In genomic region chr14:58788190-58788945, GRCm38 (mm10) we compare ENCODE assay signal across 33 mouse cellular contexts.
DNase-seq lines count a peak whose midpoint lies in the region; ATAC-seq and TF ChIP-seq lines count a peak whose summit lies in the region.
"Had no signal": no experiment of that assay in that cellular context is flagged by ENCODE, and none has a peak within 500 bp of the region (broad histone marks: within the 10 kb centered on the region; RNA-seq: fewer than 3 reads in every experiment).

No protein-coding gene starts in this region.

- H3K27me3 ChIP-seq in embryonic facial prominence, embryonic 14.5 days (replicated peaks; ENCODE audit: control insufficient read depth, insufficient read depth, low read length) = no peaks in the 10 kb centered on the region
- H3K27me3 ChIP-seq in embryonic facial prominence, embryonic 10.5 days (replicated peaks; ENCODE audit: low read depth, poor library complexity, severe bottlenecking) = no peaks in the 10 kb centered on the region
- H3K27me3 ChIP-seq in liver, adult 2 months (ENCODE audit: control insufficient read depth, insufficient read depth, low read length) = no peaks in the 10 kb centered on the region
- H3K27me3 ChIP-seq: embryonic facial prominence, embryonic 13.5 days; forebrain, embryonic 12.5 days; heart, embryonic 13.5 days; hindbrain, embryonic 12.5 days; intestine, embryonic 15.5 days; limb, embryonic 12.5 days; liver, embryonic 12.5 days; midbrain, embryonic 12.5 days; neural tube, embryonic 12.5 days had no signal

- no peak overlapping the region for H3K27ac ChIP-seq in embryonic facial prominence, embryonic 14.5 days (replicated peaks; ENCODE audit: low read depth, low read length)
- H3K27ac ChIP-seq in embryonic facial prominence, embryonic 10.5 days (replicated peaks) = no peak overlapping the region
- no peak overlapping the region for H3K27ac ChIP-seq in liver, adult 2 months (replicated peaks; ENCODE audit: insufficient read depth, low read depth, low read length)
- H3K27ac ChIP-seq: embryonic facial prominence, embryonic 13.5 days; forebrain, embryonic 12.5 days; heart, embryonic 13.5 days; hindbrain, embryonic 12.5 days; hindbrain, postnatal 0 days; intestine, embryonic 15.5 days; layer of hippocampus, adult 2 months; left cerebral cortex, adult 2 months; limb, embryonic 12.5 days; liver, embryonic 12.5 days; midbrain, embryonic 12.5 days; neural tube, embryonic 12.5 days had no signal

- H3K4me3 ChIP-seq in embryonic facial prominence, embryonic 14.5 days (ENCODE audit: low read depth, low read length) = no peak overlapping the region
- no peak overlapping the region for H3K4me3 ChIP-seq in embryonic facial prominence, embryonic 10.5 days
- no peak overlapping the region for H3K4me3 ChIP-seq in liver, adult 2 months (ENCODE audit: insufficient read depth, low read depth, low read length)
- H3K4me3 ChIP-seq: embryonic facial prominence, embryonic 13.5 days; erythroblast, embryonic 14.5 days; forebrain, embryonic 12.5 days; heart, embryonic 13.5 days; hindbrain, embryonic 12.5 days; intestine, embryonic 15.5 days; layer of hippocampus, adult 2 months; left cerebral cortex, adult 2 months; limb, embryonic 12.5 days; liver, embryonic 12.5 days; midbrain, embryonic 12.5 days; myocyte; neural tube, embryonic 12.5 days had no signal

- DNase-seq in embryonic facial prominence, embryonic 14.5 days (ENCODE audit: low spot score) = peak; percentile 48
- DNase-seq in embryonic facial prominence, embryonic 10.5 days (ENCODE audit: low spot score) = no peak
- DNase-seq in liver, adult 2 months (ENCODE audit: extremely low read depth, low read depth, low spot score) = peak; percentile 43
- no peak for DNase-seq in liver
- peak; percentile 27 for DNase-seq in lung, postnatal 36 days
- no peak for DNase-seq in lung, postnatal 14 days
- peak; percentile 20 for DNase-seq in skeletal muscle tissue, adult 2 months (ENCODE audit: low read depth, low spot score)
- DNase-seq in adrenal gland, postnatal 4 days (ENCODE audit: low spot score in 2 of 2) = no peak
- DNase-seq: adrenal gland, postnatal 25 days; embryo, embryonic 11 days; forebrain, postnatal 0 days; gastrocnemius, postnatal 14 days; kidney, adult 2 months; kidney, postnatal 36 days; liver, postnatal 0 days; right cerebral cortex, postnatal 4 days; thymus, adult 2 months; thymus, postnatal 4 days had no signal

- no peak for TF ChIP-seq CTCF in liver, adult 2 months (IDR thresholded peaks at IDR 0.05; ENCODE audit: low read depth, low read length)

- ATAC-seq in embryonic facial prominence, embryonic 14.5 days (ENCODE audit: low read depth) = no peak
- ATAC-seq: forebrain, postnatal 0 days; hindbrain, postnatal 0 days; intestine, embryonic 15.5 days; liver, embryonic 12.5 days; liver, postnatal 0 days had no signal

- no peaks in the 10 kb centered on the region for H3K36me3 ChIP-seq in embryonic facial prominence, embryonic 14.5 days (ENCODE audit: control insufficient read depth, insufficient read depth, low read length)
- H3K36me3 ChIP-seq in embryonic facial prominence, embryonic 10.5 days (replicated peaks) = no peaks in the 10 kb centered on the region
- no peaks in the 10 kb centered on the region for H3K36me3 ChIP-seq in liver, adult 2 months (ENCODE audit: control insufficient read depth, insufficient read depth, low read length)
- H3K36me3 ChIP-seq: embryonic facial prominence, embryonic 13.5 days; forebrain, embryonic 12.5 days; G1E; heart, embryonic 13.5 days; hindbrain, embryonic 12.5 days; intestine, embryonic 15.5 days; limb, embryonic 12.5 days; liver, embryonic 12.5 days; midbrain, embryonic 12.5 days; neural tube, embryonic 12.5 days had no signal

- no peak for TF ChIP-seq POLR2A in liver, adult 2 months (IDR thresholded peaks at IDR 0.05; ENCODE audit: extremely low read depth, insufficient read depth, low read length)

- H3K79me2 ChIP-seq in liver, adult 2 months (ENCODE audit: control insufficient read depth, insufficient read depth, low read length) = no peaks in the 10 kb centered on the region

- H3K9me3 ChIP-seq in embryonic facial prominence, embryonic 14.5 days (ENCODE audit: control insufficient read depth, low read length) = no peaks in the 10 kb centered on the region
- no peaks in the 10 kb centered on the region for H3K9me3 ChIP-seq in embryonic facial prominence, embryonic 10.5 days
- H3K9me3 ChIP-seq: embryonic facial prominence, embryonic 13.5 days; forebrain, embryonic 12.5 days; heart, embryonic 13.5 days; hindbrain, embryonic 12.5 days; intestine, embryonic 15.5 days; limb, embryonic 12.5 days; liver, embryonic 12.5 days; midbrain, embryonic 12.5 days; neural tube, embryonic 12.5 days had no signal

- H3K4me2 ChIP-seq in embryonic facial prominence, embryonic 14.5 days (ENCODE audit: low read depth, low read length) = no peak overlapping the region
- H3K4me2 ChIP-seq: embryonic facial prominence, embryonic 13.5 days; forebrain, embryonic 12.5 days; heart, embryonic 13.5 days; hindbrain, embryonic 12.5 days; intestine, embryonic 15.5 days; limb, embryonic 12.5 days; liver, embryonic 12.5 days; midbrain, embryonic 12.5 days; neural tube, embryonic 12.5 days had no signal

- WGBS in embryonic facial prominence, embryonic 14.5 days = 72% methylated on average over 10 of the region's 10 CpGs
- 86% methylated on average over 10 of the region's 10 CpGs for WGBS in embryonic facial prominence, embryonic 10.5 days
- WGBS in liver, adult 2 months = 67% methylated on average over 10 of the region's 10 CpGs

- H3K9ac ChIP-seq in embryonic facial prominence, embryonic 14.5 days (ENCODE audit: low read depth, low read length) = no peak overlapping the region
- H3K9ac ChIP-seq in liver, adult 2 months (ENCODE audit: low read depth, low read length) = no peak overlapping the region
- H3K9ac ChIP-seq: embryonic facial prominence, embryonic 13.5 days; forebrain, embryonic 12.5 days; forebrain, postnatal 0 days; heart, embryonic 13.5 days; hindbrain, embryonic 12.5 days; intestine, embryonic 15.5 days; limb, embryonic 12.5 days; liver, embryonic 12.5 days; liver, postnatal 0 days; midbrain, embryonic 12.5 days; neural tube, embryonic 12.5 days had no signal

- peaks cover 13% of the 10 kb centered on the region; the same call in 1 of the 2 replicates for H3K4me1 ChIP-seq in embryonic facial prominence, embryonic 14.5 days (ENCODE audit: control insufficient read depth, insufficient read depth, low read length)
- peaks cover 3% of the 10 kb centered on the region; the same call in 1 of the 2 replicates for H3K4me1 ChIP-seq in embryonic facial prominence, embryonic 10.5 days
- H3K4me1 ChIP-seq in liver, adult 2 months (ENCODE audit: control insufficient read depth, insufficient read depth, low read length) = no peaks in the 10 kb centered on the region
- H3K4me1 ChIP-seq: forebrain, embryonic 12.5 days; hindbrain, embryonic 12.5 days; intestine, embryonic 15.5 days; liver, embryonic 12.5 days; midbrain, embryonic 12.5 days; neural tube, embryonic 12.5 days had no signal

Comparison
In these comparisons a context has a peak if more than half of its experiments do, and no peak if none do; other contexts are left out.
1. DNase-seq: peak in embryonic facial prominence, embryonic 14.5 days (single experiment), liver, adult 2 months (single experiment), lung, postnatal 36 days (single experiment) and skeletal muscle tissue, adult 2 months (single experiment); none in embryonic facial prominence, embryonic 10.5 days (single experiment), liver (single experiment), lung, postnatal 14 days (single experiment) and adrenal gland, postnatal 4 days (0 of 2).